Mouse (Mus musculus): ENCODE results near the gene Gm3839. TPM values are rescaled to one million over a fixed set of nuclear protein-coding genes. Genes with fewer than 3 reads are reported as not detected.
"Not testable (repeated sequence)": the region's sequence is repeated elsewhere in the genome, so short reads cannot be mapped to it uniquely, and the experiment has no call there.

Gm3839 gene
- total RNA-seq (2021) = under 1 TPM; 0.31 to 0.42 TPM
- long read RNA-seq, experiment 1 = 0 reads
- long read RNA-seq, experiment 2 = 0 reads

DNA sequence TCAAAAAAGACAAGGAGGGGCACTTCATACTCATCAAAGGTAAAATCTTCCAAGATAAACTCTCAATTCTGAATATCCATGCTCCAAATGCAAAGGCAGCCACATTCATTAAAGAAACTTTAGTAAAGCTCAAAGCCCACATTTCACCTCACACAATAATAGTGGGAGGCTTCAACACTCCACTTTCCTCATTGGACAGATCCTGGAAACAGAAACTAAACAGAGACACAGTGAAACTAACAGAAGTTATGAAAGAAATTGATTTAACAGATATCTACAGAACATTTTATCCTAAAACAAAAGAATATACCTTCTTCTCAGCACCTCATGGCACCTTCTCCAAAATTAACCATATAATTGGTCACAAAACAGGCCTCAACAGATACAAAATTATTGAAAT lies at the start of gene Gm3839:
Gm3839 (minus strand) TSS at position 101 of the 400 bp plus-strand sequence.
- not testable (repeated sequence) for DNase-seq (ENCODE audit: low spot score in 2 of 2)

DNA sequence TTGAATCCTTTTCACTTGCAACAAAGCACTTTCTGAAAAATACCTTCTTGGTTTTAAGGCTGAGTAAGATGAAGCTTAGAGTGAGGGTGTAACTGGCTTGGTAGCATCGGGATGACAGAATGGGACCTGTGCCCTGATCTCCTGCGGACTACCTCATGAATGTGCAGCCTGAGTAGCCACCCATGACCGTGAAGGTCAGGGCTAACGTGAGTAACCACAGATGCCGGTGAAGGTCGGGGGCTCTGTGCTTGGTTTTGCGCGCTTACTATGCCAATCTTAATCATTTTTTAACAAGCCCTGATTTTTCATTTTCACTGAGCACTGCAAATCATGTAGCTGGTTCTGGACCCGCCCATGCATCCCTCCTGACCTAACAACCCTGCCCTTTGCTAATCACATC lies 49.1 kb upstream of the Gm3839 start:
- DNase-seq (ENCODE audit: low spot score in 2 of 2) = no peak

GRCm38 (mm10) chr14:11377846-11378245 lies 21.3 kb upstream of the Gm3839 start:
- no peak for DNase-seq (ENCODE audit: low spot score in 2 of 2)

DNA sequence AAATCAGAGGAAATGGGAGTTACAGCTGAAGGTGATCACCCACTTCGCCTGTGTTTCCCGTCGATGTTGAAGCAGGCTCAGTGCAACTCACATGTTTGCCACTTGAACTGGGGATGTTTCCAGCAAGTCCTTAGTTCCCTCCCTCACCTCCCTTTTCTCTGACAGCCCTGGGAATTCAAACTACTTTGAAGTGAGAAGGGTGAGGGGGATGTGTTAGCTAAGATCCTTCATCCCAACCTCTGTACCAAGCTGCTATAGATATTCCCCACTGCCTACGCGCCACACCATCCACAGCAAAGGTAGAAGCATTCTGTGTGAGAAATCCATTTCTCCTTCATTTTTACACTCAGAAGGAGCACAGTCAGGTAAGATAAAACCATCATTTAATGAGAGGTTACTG lies 18.7 kb upstream of the Gm3839 start:
- no peak for DNase-seq (ENCODE audit: low spot score in 2 of 2)

DNA sequence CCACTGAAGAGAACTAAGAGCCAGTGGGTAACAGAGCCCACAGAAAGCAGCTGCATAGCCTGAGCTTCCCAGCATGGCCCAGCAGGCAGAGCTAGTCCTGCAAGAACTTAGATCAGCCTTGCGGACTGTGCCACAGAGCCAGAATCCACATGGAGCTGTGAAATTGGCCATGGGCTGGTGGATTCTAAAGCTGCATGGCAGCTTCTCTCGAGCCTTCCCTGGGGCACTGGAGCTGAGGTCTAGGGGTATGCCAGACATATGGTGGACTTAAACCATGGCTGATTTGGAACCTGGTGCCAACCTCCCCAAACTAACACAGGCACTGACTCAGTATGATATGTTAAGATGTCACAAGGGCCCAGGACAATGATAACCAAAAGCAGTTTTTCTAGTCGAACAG lies 10.4 kb downstream of the Gm3839 start:
- DNase-seq (ENCODE audit: low spot score in 2 of 2) = no peak

- DNase-seq (ENCODE audit: low spot score in 2 of 2) = no peak
Observed at GRCm38 (mm10) chr14:11329993-11330392, 26.5 kb downstream of the Gm3839 start.

DNA sequence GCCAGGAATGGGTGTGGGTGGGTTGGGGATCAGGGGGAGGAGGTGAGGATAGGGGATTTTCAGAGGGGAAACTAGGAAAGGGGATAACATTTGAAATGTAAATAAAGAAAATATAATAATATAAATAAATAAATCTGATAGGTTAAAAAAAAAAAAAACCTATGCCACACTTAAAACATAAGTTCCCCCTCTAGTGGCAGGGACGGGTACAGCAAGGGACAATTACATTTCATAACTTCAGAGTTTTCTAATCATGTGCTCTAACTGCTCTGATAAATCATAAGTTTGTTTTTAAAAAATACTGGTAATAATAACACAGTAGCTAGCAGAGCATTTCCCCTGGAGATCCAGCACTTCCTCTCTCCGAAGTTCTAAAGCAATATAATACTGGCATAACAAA lies 49.4 kb downstream of the Gm3839 start:
- no peak for DNase-seq (ENCODE audit: low spot score in 2 of 2)

GRCm38 (mm10) chr14:11287956-11288355 lies 68.6 kb downstream of the Gm3839 start:
- DNase-seq (ENCODE audit: low spot score in 2 of 2) = not testable (repeated sequence)

DNA sequence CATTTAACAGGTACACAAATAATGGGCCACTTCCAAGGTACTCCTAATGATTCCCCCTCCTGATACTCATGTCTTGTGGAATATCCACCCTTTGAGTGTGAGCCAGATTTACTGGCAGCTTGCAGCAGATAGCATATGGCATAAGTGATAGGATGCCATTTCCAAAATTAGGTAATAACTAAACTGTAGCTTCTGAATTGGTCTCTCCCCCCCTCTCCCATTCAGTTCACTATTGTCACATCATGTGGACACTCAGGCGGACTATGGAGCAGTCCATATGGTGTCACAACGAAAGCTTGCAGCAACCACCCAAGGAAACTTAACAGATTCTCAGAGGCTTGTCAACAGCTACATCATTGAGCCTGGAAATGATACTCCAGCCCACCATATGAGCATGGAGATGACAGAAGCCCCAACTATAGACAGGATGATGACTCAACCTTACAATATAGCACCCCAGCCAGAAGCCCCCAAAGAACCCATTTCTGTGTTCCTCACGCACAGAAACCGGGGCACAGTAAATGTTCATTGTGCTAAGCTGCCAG lies 99.3 kb downstream of the Gm3839 start:
- no peak for DNase-seq (ENCODE audit: low spot score in 2 of 2)

DNA sequence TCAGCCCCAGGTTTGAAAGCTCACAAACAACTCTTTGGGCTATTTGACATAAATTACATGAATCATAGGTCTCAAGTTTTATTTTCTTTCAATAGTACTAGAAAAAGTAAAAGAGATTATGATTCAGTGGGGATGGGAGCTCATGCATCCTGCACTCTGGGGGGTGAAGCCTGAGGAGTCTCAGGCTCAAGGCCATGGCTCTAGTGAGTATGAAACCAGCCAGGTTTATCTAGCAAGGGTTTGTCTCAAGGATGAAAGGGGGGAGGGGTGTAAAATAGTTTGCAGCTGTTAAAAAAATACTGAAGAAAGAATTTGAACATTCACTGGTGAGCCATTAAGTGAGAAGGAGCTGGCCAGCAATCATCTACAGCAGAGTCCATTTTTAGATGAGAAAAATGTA lies 108.5 kb downstream of the Gm3839 start:
- DNase-seq (ENCODE audit: low spot score in 2 of 2) = no peak

DNA sequence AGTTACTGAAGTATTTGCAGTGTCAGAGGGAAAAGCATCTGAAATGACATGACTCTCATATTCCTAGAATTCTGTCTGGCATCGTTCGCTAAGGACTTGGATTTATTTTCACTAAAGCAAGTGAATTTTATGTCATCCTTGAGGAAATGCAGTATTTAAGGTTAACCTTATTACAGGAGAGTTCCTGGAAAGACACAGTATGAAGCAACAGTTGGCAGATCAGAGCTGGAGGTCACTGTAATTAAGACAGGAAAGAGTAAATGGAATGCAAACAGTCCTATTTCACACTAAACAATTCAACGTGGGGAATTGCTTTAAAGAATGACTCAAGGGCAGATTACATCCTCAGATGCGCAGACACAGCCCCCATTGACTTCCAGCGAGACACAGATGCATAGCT lies 112.0 kb downstream of the Gm3839 start:
- DNase-seq (ENCODE audit: low spot score in 2 of 2) = no peak

DNA sequence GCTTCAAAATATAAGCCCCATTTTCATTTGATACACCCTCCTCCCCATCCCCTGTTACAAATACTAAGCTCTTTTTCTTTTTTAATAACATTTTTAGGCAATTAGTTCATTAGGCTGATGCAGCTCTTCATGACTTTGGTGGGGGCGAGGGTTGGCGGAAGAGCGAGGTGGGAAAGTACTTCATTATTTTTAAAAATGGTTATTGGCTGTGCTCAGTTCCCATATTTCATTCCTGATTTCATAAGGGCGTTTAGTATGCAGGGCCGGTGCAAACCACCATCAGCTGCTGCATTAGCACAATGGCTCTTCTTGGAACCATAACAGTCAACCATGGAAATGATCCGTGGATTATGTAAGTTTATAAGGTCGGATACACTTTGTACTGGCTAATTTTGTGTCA lies 124.4 kb downstream of the Gm3839 start:
- no peak for DNase-seq (ENCODE audit: low spot score in 2 of 2)

Small RNA genes lying within 50 kb of the gene (microRNA-seq; reads per million reads assigned to microRNA genes)
- gene Mir5124b = not detected

Other genes starting within 250 kb of the Gm3839 start
- 10 to 100 TPM; 14.7 to 19.2 TPM for gene Fhit, start 194.7 kb downstream of the Gm3839 start, total RNA-seq (2021)
- 100 to 1,000 TPM in 1 of 2 experiments, 10 to 100 TPM in 1; 94.8 to 106 TPM for gene Ptprg, start 196.8 kb upstream of the Gm3839 start, total RNA-seq (2021)